Mouse (Mus musculus): ENCODE measurements around the gene Ren1.

DNA sequence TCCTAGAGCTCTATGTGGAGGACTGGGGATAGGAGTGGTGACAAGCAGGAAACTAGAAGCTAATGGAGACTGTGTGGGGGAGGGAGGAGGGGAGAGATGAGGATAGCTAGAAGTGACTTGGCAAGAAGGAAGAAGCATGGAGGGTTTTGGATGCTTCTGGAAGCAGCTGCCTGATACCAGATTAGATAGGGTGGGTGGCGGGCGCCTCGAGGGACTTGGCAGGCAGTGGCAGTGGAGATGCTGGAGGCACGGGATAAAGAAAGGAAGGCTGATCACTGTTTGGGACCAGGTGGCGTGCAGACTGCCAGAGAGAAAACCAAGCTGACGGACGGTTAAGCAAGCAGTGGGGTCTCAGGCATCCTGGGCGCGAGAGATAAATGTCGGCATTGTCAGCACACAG is 38.4 kb upstream of the Ren1 start:
- no peak for TF ChIP-seq CTCF (IDR thresholded peaks at IDR 0.05; ENCODE audit: control insufficient read depth, insufficient read depth, insufficient replicate concordance, low read depth, low read length)
- TF ChIP-seq POLR2A (IDR thresholded peaks at IDR 0.05; ENCODE audit: control insufficient read depth, low read depth, low read length) = no peak
